Mouse (Mus musculus): ENCODE measurements around the gene Ikzf1.

Ikzf1 gene

GRCm38 (mm10) chr11:11809404-11810175 is 124.8 kb downstream of the Ikzf1 start:
- no peak for DNase-seq

GRCm38 (mm10) chr11:11811906-11812480 is 127.2 kb downstream of the Ikzf1 start:
- DNase-seq = peak; percentile 86

GRCm38 (mm10) chr11:11815737-11816136 is 130.9 kb downstream of the Ikzf1 start:
- DNase-seq = no peak

GRCm38 (mm10) chr11:11818797-11819196 is 134.0 kb downstream of the Ikzf1 start:
- no peak for DNase-seq

- no peak for DNase-seq
These were observed 134.4 kb downstream of the Ikzf1 start for GRCm38 (mm10) chr11:11819206-11819605.

GRCm38 (mm10) chr11:11820251-11820650 is 135.4 kb downstream of the Ikzf1 start:
- peak; percentile 73 for DNase-seq

- DNase-seq = peak; percentile 47
These were observed 135.9 kb downstream of the Ikzf1 start for GRCm38 (mm10) chr11:11820737-11821136.

- DNase-seq = no peak
These were observed 136.7 kb downstream of the Ikzf1 start for GRCm38 (mm10) chr11:11821387-11821975.

Data from thymus, postnatal 4 days (tissue).